Mouse (Mus musculus) midbrain, embryonic 10.5 days (tissue): Measurements from ENCODE around the gene Wif1. TPM values are rescaled to one million over a fixed set of nuclear protein-coding genes. Genes with fewer than 3 reads are reported as not detected.

ENCODE experiments used
- DNase-seq: peaks from one replicate; pipeline ENCODE4 v3.0.0-alpha.2; 2017; ENCODE audit warnings: low spot score
- H3K27ac ChIP-seq: fragments of 300-500 bp; sonication (generic); replicated peaks from 2 replicates; pipeline ENCODE4 v1.5.1; 2016; ENCODE audit warnings: mild to moderate bottlenecking
- H3K27me3 ChIP-seq: fragments of 300-500 bp; sonication (generic); 2 replicates; pipeline ENCODE4 v1.6.1; 2016; ENCODE audit warnings: low read depth, mild to moderate bottlenecking; ENCODE audit not compliant: poor library complexity, severe bottlenecking
- H3K36me3 ChIP-seq: fragments of 300-500 bp; sonication (generic); 2 replicates; pipeline ENCODE4 v1.6.1; 2016; ENCODE audit warnings: mild to moderate bottlenecking, moderate library complexity
- H3K4me1 ChIP-seq: fragments of 300-500 bp; sonication (generic); 2 replicates; pipeline ENCODE4 v1.6.1; 2016
- H3K4me3 ChIP-seq: fragments of 300-500 bp; sonication (generic); 2 replicates; pipeline ENCODE4 v1.5.1; 2016; ENCODE audit warnings: mild to moderate bottlenecking, moderate library complexity
- H3K9me3 ChIP-seq: fragments of 300-500 bp; sonication (generic); replicated peaks from 2 replicates; pipeline ENCODE4 v1.6.1; 2016; ENCODE audit warnings: mild to moderate bottlenecking
- WGBS: fragments of 180-500 bp; shearing (Covaris S2); methylation state at CpG from one replicate; pipeline ENCODE4 v1.1.7; 2016; 5-methylcytosine and 5-hydroxymethylcytosine counted together
- polyA plus RNA-seq: library from polyadenylated mRNA; unstranded; fragments of >200 nt; fragmentation: Nextera tagmentation; extraction: Ambion mirVana; gene quantifications from 2 replicates; pipeline ENCODE4 v1.2.1, GENCODE M21; 2016

Gene Wif1
- polyA plus RNA-seq, 1 experiment from 2014 or later: 1.3 TPM

- H3K36me3 ChIP-seq: no peaks in the 10 kb centered on the region
- H3K9me3 ChIP-seq: no peaks in the 10 kb centered on the region
- H3K4me1 ChIP-seq: peaks cover 17% of the 10 kb centered on the region
- no peaks in the 10 kb centered on the region for H3K27me3 ChIP-seq
- H3K4me3 ChIP-seq: no peak overlapping the region
- no peak overlapping the region for H3K27ac ChIP-seq
- no peak for DNase-seq
- 82% methylated on average over 5 of the region's 5 CpGs for WGBS
Observed at GRCm38 (mm10) chr10:121088679-121089078, 54.9 kb downstream of the Wif1 start.

- peak overlapping the region; percentile 28 for H3K4me3 ChIP-seq
- H3K4me1 ChIP-seq: peaks cover 17% of the 10 kb centered on the region
- DNase-seq: no peak
- 0 out of 2 replicates have a peak overlapping the region, but pooled peaks have one; percentile 33 for H3K27ac ChIP-seq
- no peaks in the 10 kb centered on the region for H3K36me3 ChIP-seq
- H3K9me3 ChIP-seq: no peaks in the 10 kb centered on the region
- no peaks in the 10 kb centered on the region for H3K27me3 ChIP-seq
- 6% methylated on average over 6 of the region's 6 CpGs for WGBS
Observed at GRCm38 (mm10) chr10:121089312-121089711, 55.6 kb downstream of the Wif1 start.

- H3K27me3 ChIP-seq: no peaks in the 10 kb centered on the region
- H3K9me3 ChIP-seq: no peaks in the 10 kb centered on the region
- no peak overlapping the region for H3K27ac ChIP-seq
- H3K36me3 ChIP-seq: no peaks in the 10 kb centered on the region
- H3K4me3 ChIP-seq: peak overlapping the region; percentile 28; the same call in 1 of the 2 replicates
- DNase-seq: no peak
- peaks cover 17% of the 10 kb centered on the region for H3K4me1 ChIP-seq
- whole genome bisulfite sequencing: 19% methylated on average over 8 of the region's 8 CpGs
Observed at GRCm38 (mm10) chr10:121090006-121090405, 56.2 kb downstream of the Wif1 start.

- H3K27ac ChIP-seq: no peak overlapping the region
- H3K27me3 ChIP-seq: peaks cover 5% of the 10 kb centered on the region; the same call in 1 of the 2 replicates
- H3K4me1 ChIP-seq: peaks cover 4% of the 10 kb centered on the region
- no peaks in the 10 kb centered on the region for H3K9me3 ChIP-seq
- DNase-seq: no peak
- WGBS: 65% methylated on average over 12 of the region's 12 CpGs
- no peak overlapping the region for H3K4me3 ChIP-seq
- H3K36me3 ChIP-seq: no peaks in the 10 kb centered on the region
Observed at GRCm38 (mm10) chr10:121095948-121096347, 62.2 kb downstream of the Wif1 start.

GRCm38 (mm10) chr10:121098263-121098662 lies 64.5 kb downstream of the Wif1 start:
- no peaks in the 10 kb centered on the region for H3K36me3 ChIP-seq
- H3K27ac ChIP-seq: no peak overlapping the region
- no peak overlapping the region for H3K4me3 ChIP-seq
- H3K27me3 ChIP-seq: peaks cover 5% of the 10 kb centered on the region; the same call in 1 of the 2 replicates
- 65% methylated on average over 12 of the region's 12 CpGs for WGBS
- no peaks in the 10 kb centered on the region for H3K9me3 ChIP-seq
- DNase-seq: no peak
- H3K4me1 ChIP-seq: peaks cover 4% of the 10 kb centered on the region

GRCm38 (mm10) chr10:121099658-121100057 lies 65.9 kb downstream of the Wif1 start:
- H3K4me3 ChIP-seq: no peak overlapping the region
- WGBS: 76% methylated on average over 11 of the region's 11 CpGs
- peak; percentile 23 for DNase-seq
- peaks cover 5% of the 10 kb centered on the region; the same call in 1 of the 2 replicates for H3K27me3 ChIP-seq
- no peaks in the 10 kb centered on the region for H3K9me3 ChIP-seq
- H3K4me1 ChIP-seq: peaks cover 4% of the 10 kb centered on the region
- H3K36me3 ChIP-seq: no peaks in the 10 kb centered on the region
- H3K27ac ChIP-seq: no peak overlapping the region

- Histone ChIP-seq H3K4me3 (no peak overlapping the region), H3K4me1 (no peaks in the 10 kb centered on the region), H3K9me3 (peaks cover 7% of the 10 kb centered on the region; the same call in 1 of the 2 replicates), H3K27ac (no peak overlapping the region), H3K27me3 (no peaks in the 10 kb centered on the region), H3K36me3 (no peaks in the 10 kb centered on the region)
- DNase-seq: no peak
Observed at GRCm38 (mm10) chr10:121116115-121116514, 82.4 kb downstream of the Wif1 start.

- WGBS: 74% methylated on average over 4 of the region's 4 CpGs
- Histone ChIP-seq H3K4me1 (no peaks in the 10 kb centered on the region), H3K27me3 (no peaks in the 10 kb centered on the region), H3K27ac (no peak overlapping the region), H3K4me3 (no peak overlapping the region), H3K9me3 (peaks cover 7% of the 10 kb centered on the region; the same call in 1 of the 2 replicates), H3K36me3 (no peaks in the 10 kb centered on the region)
- no peak for DNase-seq
Observed at GRCm38 (mm10) chr10:121116636-121117035, 82.9 kb downstream of the Wif1 start.

- no peak for DNase-seq
- Histone ChIP-seq H3K27me3 (no peaks in the 10 kb centered on the region), H3K9me3 (no peaks in the 10 kb centered on the region), H3K36me3 (no peaks in the 10 kb centered on the region), H3K4me1 (no peaks in the 10 kb centered on the region), H3K27ac (no peak overlapping the region), H3K4me3 (no peak overlapping the region)
- 87% methylated on average over 6 of the region's 6 CpGs for WGBS
Observed at GRCm38 (mm10) chr10:121120751-121121150, 87.0 kb downstream of the Wif1 start.

- Histone ChIP-seq H3K36me3 (no peaks in the 10 kb centered on the region), H3K4me1 (no peaks in the 10 kb centered on the region), H3K27ac (no peak overlapping the region), H3K4me3 (no peak overlapping the region), H3K9me3 (no peaks in the 10 kb centered on the region), H3K27me3 (no peaks in the 10 kb centered on the region)
- 91% methylated on average over 16 of the region's 16 CpGs for WGBS
- no peak for DNase-seq
Observed at GRCm38 (mm10) chr10:121124481-121124880, 90.7 kb downstream of the Wif1 start.

- H3K27ac ChIP-seq: no peak overlapping the region
- DNase-seq: no peak
- H3K4me3 ChIP-seq: no peak overlapping the region
- 74% methylated on average over 20 of the region's 20 CpGs for WGBS
- H3K4me1 ChIP-seq: no peaks in the 10 kb centered on the region
- no peaks in the 10 kb centered on the region for H3K36me3 ChIP-seq
- H3K27me3 ChIP-seq: no peaks in the 10 kb centered on the region
- H3K9me3 ChIP-seq: no peaks in the 10 kb centered on the region
Observed at GRCm38 (mm10) chr10:121129000-121129925, 95.5 kb downstream of the Wif1 start.
